Mouse (Mus musculus): ENCODE results near the gene Sestd1. TPM values are rescaled to one million over a fixed set of nuclear protein-coding genes. Genes with fewer than 3 reads are reported as not detected.
A peak's percentile ranks its signal among the peaks of the same experiment; 100 is the strongest.

Gene Sestd1
- polyA plus RNA-seq, 1 experiment from 2014 or later = 14.1 TPM

GRCm38 (mm10) chr2:77190891-77191290, 89.5 kb downstream of the Sestd1 start:
- H3K36me3 ChIP-seq (ENCODE audit: control insufficient read depth, insufficient read depth, low read length) = peaks cover 15% of the 10 kb centered on the region; the same call in 1 of the 2 replicates
- no peaks in the 10 kb centered on the region for H3K4me1 ChIP-seq (ENCODE audit: control insufficient read depth, insufficient read depth, low read length)
- no peak overlapping the region for H3K4me2 ChIP-seq (ENCODE audit: low read depth, low read length)
- 92% methylated on average over 7 of the region's 7 CpGs for WGBS
- H3K9me3 ChIP-seq (replicated peaks; ENCODE audit: control insufficient read depth, low read length) = no peaks in the 10 kb centered on the region
- no peak overlapping the region for H3K27ac ChIP-seq (ENCODE audit: low read length)
- H3K9ac ChIP-seq (ENCODE audit: low read length) = no peak overlapping the region
- no peak for ATAC-seq (ENCODE audit: insufficient read depth, low FRiP score)
- no peaks in the 10 kb centered on the region for H3K27me3 ChIP-seq (ENCODE audit: control insufficient read depth, insufficient read depth, low read length)
- H3K4me3 ChIP-seq (replicated peaks; ENCODE audit: low read length) = no peak overlapping the region

GRCm38 (mm10) chr2:77190301-77190700, 90.1 kb downstream of the Sestd1 start:
- Histone ChIP-seq H3K9me3 (replicated peaks; ENCODE audit: control insufficient read depth, low read length) (no peaks in the 10 kb centered on the region), H3K4me3 (replicated peaks; ENCODE audit: low read length) (no peak overlapping the region), H3K27me3 (ENCODE audit: control insufficient read depth, insufficient read depth, low read length) (no peaks in the 10 kb centered on the region), H3K36me3 (ENCODE audit: control insufficient read depth, insufficient read depth, low read length) (peaks cover 12% of the 10 kb centered on the region; the same call in 1 of the 2 replicates), H3K27ac (ENCODE audit: low read length) (no peak overlapping the region), H3K4me2 (ENCODE audit: low read depth, low read length) (no peak overlapping the region), H3K9ac (ENCODE audit: low read length) (no peak overlapping the region), H3K4me1 (ENCODE audit: control insufficient read depth, insufficient read depth, low read length) (no peaks in the 10 kb centered on the region)
- 87% methylated on average over 3 of the region's 3 CpGs for WGBS
- ATAC-seq (ENCODE audit: insufficient read depth, low FRiP score) = no peak

DNA sequence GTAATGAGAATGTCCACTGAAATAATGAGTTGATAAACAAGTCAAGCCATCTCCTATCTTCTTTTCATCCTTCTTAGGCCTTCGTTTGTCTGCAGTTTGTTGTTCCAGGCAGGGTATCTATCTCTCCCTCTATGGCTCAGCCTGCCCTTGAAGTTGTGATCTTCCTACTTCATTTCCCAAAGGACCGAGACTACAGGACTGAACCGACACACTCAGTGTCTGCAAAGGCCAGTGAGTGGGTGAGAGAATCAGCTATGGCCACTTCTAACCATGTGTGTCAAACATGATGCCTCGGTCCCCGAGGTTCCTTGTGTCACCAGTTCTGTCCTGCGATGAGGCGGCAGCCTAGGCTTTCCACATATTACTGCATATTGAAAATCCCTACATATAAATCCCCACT, 90.7 kb downstream of the Sestd1 start:
- ATAC-seq (ENCODE audit: insufficient read depth, low FRiP score) = no peak
- H3K9me3 ChIP-seq (replicated peaks; ENCODE audit: control insufficient read depth, low read length) = no peaks in the 10 kb centered on the region
- no peak overlapping the region for H3K4me2 ChIP-seq (ENCODE audit: low read depth, low read length)
- H3K27ac ChIP-seq (ENCODE audit: low read length) = no peak overlapping the region
- no peaks in the 10 kb centered on the region for H3K27me3 ChIP-seq (ENCODE audit: control insufficient read depth, insufficient read depth, low read length)
- no peak overlapping the region for H3K9ac ChIP-seq (ENCODE audit: low read length)
- 0 out of 2 replicates have a peak, but pooled peaks cover 11% of the 10 kb centered on the region for H3K36me3 ChIP-seq (ENCODE audit: control insufficient read depth, insufficient read depth, low read length)
- no peaks in the 10 kb centered on the region for H3K4me1 ChIP-seq (ENCODE audit: control insufficient read depth, insufficient read depth, low read length)
- H3K4me3 ChIP-seq (replicated peaks; ENCODE audit: low read length) = no peak overlapping the region
- WGBS = 91% methylated on average over 7 of the region's 7 CpGs

GRCm38 (mm10) chr2:77187501-77187900, 92.9 kb downstream of the Sestd1 start:
- Histone ChIP-seq H3K4me2 (ENCODE audit: low read depth, low read length) (no peak overlapping the region), H3K9me3 (replicated peaks; ENCODE audit: control insufficient read depth, low read length) (no peaks in the 10 kb centered on the region), H3K4me3 (replicated peaks; ENCODE audit: low read length) (no peak overlapping the region), H3K9ac (ENCODE audit: low read length) (no peak overlapping the region), H3K27ac (ENCODE audit: low read length) (no peak overlapping the region), H3K36me3 (ENCODE audit: control insufficient read depth, insufficient read depth, low read length) (0 out of 2 replicates have a peak, but pooled peaks cover 11% of the 10 kb centered on the region), H3K4me1 (ENCODE audit: control insufficient read depth, insufficient read depth, low read length) (no peaks in the 10 kb centered on the region; the same call in 1 of the 2 replicates), H3K27me3 (ENCODE audit: control insufficient read depth, insufficient read depth, low read length) (no peaks in the 10 kb centered on the region)
- no peak for ATAC-seq (ENCODE audit: insufficient read depth, low FRiP score)
- 89% methylated on average over 3 of the region's 3 CpGs for WGBS

DNA sequence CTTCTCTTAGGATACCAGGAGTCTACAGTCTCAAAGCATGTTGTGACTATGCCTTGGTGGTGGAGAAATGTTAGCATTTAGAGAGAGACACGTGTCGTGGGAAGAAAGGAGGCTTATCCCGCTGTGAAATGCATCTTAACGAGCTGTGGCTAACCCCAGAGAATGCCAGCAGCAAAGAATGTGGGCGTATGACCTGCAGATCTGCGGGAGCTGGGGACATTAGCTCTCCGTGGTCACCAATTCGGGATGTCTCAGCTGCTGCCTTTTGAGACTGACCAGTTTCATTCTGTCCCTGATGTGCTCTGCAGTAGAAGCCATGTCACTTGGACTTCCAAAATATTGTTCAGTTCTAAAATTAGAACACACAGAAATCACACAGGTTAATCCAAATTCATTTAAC, 93.5 kb downstream of the Sestd1 start:
- Histone ChIP-seq H3K4me3 (replicated peaks; ENCODE audit: low read length) (no peak overlapping the region), H3K4me2 (ENCODE audit: low read depth, low read length) (no peak overlapping the region), H3K27me3 (ENCODE audit: control insufficient read depth, insufficient read depth, low read length) (no peaks in the 10 kb centered on the region), H3K36me3 (ENCODE audit: control insufficient read depth, insufficient read depth, low read length) (0 out of 2 replicates have a peak, but pooled peaks cover 11% of the 10 kb centered on the region), H3K9me3 (replicated peaks; ENCODE audit: control insufficient read depth, low read length) (no peaks in the 10 kb centered on the region), H3K9ac (ENCODE audit: low read length) (no peak overlapping the region), H3K27ac (ENCODE audit: low read length) (no peak overlapping the region), H3K4me1 (ENCODE audit: control insufficient read depth, insufficient read depth, low read length) (peaks cover 4% of the 10 kb centered on the region)
- WGBS = 79% methylated on average over 8 of the region's 8 CpGs
- no peak for ATAC-seq (ENCODE audit: insufficient read depth, low FRiP score)

GRCm38 (mm10) chr2:77184049-77184571, 96.3 kb downstream of the Sestd1 start:
- no peak for ATAC-seq (ENCODE audit: insufficient read depth, low FRiP score)
- Histone ChIP-seq H3K36me3 (ENCODE audit: control insufficient read depth, insufficient read depth, low read length) (no peaks in the 10 kb centered on the region), H3K4me2 (ENCODE audit: low read depth, low read length) (no peak overlapping the region), H3K9me3 (replicated peaks; ENCODE audit: control insufficient read depth, low read length) (0 out of 2 replicates have a peak, but pooled peaks cover 4% of the 10 kb centered on the region), H3K27me3 (ENCODE audit: control insufficient read depth, insufficient read depth, low read length) (no peaks in the 10 kb centered on the region), H3K27ac (ENCODE audit: low read length) (peak overlapping the region; percentile 29; the same call in 1 of the 2 replicates), H3K9ac (ENCODE audit: low read length) (no peak overlapping the region), H3K4me1 (ENCODE audit: control insufficient read depth, insufficient read depth, low read length) (peaks cover 4% of the 10 kb centered on the region), H3K4me3 (replicated peaks; ENCODE audit: low read length) (no peak overlapping the region)
- 45% methylated on average over 8 of the region's 8 CpGs for WGBS

- ATAC-seq (ENCODE audit: insufficient read depth, low FRiP score) = no peak
- no peak overlapping the region for H3K4me3 ChIP-seq (replicated peaks; ENCODE audit: low read length)
- no peaks in the 10 kb centered on the region for H3K36me3 ChIP-seq (ENCODE audit: control insufficient read depth, insufficient read depth, low read length)
- peak overlapping the region; percentile 29; the same call in 1 of the 2 replicates for H3K27ac ChIP-seq (ENCODE audit: low read length)
- no peak overlapping the region for H3K4me2 ChIP-seq (ENCODE audit: low read depth, low read length)
- 60% methylated on average over 2 of the region's 2 CpGs for WGBS
- H3K9me3 ChIP-seq (replicated peaks; ENCODE audit: control insufficient read depth, low read length) = 0 out of 2 replicates have a peak, but pooled peaks cover 4% of the 10 kb centered on the region
- no peaks in the 10 kb centered on the region for H3K27me3 ChIP-seq (ENCODE audit: control insufficient read depth, insufficient read depth, low read length)
- H3K4me1 ChIP-seq (ENCODE audit: control insufficient read depth, insufficient read depth, low read length) = peaks cover 4% of the 10 kb centered on the region
- H3K9ac ChIP-seq (ENCODE audit: low read length) = no peak overlapping the region
Observed at GRCm38 (mm10) chr2:77183646-77184045, 96.7 kb downstream of the Sestd1 start.

DNA sequence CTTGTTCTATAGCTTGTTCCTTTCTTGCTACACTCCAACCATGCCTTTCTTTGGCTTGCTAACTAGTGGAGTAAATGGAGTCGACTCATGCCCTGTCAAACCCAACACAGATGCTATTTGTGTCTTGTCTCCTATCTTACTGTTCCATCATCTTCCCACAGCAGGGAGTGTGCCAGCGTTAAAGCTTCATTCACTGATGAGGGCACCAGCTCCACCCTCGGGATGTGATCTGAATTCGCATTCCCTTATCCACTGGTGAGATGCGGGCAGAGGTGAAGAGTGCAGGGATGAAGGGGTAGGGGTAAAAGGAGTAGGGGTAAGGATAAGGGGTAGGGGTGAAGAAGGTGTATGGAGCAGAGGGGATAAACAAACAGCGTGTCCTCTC, 97.4 kb downstream of the Sestd1 start:
- no peak overlapping the region for H3K4me3 ChIP-seq (replicated peaks; ENCODE audit: low read length)
- 76% methylated on average over 6 of the region's 6 CpGs for WGBS
- peaks cover 4% of the 10 kb centered on the region for H3K4me1 ChIP-seq (ENCODE audit: control insufficient read depth, insufficient read depth, low read length)
- no peak overlapping the region for H3K9ac ChIP-seq (ENCODE audit: low read length)
- no peak overlapping the region for H3K27ac ChIP-seq (ENCODE audit: low read length)
- H3K9me3 ChIP-seq (replicated peaks; ENCODE audit: control insufficient read depth, low read length) = 0 out of 2 replicates have a peak, but pooled peaks cover 4% of the 10 kb centered on the region
- no peaks in the 10 kb centered on the region for H3K27me3 ChIP-seq (ENCODE audit: control insufficient read depth, insufficient read depth, low read length)
- no peak for ATAC-seq (ENCODE audit: insufficient read depth, low FRiP score)
- no peaks in the 10 kb centered on the region for H3K36me3 ChIP-seq (ENCODE audit: control insufficient read depth, insufficient read depth, low read length)
- no peak overlapping the region for H3K4me2 ChIP-seq (ENCODE audit: low read depth, low read length)

DNA sequence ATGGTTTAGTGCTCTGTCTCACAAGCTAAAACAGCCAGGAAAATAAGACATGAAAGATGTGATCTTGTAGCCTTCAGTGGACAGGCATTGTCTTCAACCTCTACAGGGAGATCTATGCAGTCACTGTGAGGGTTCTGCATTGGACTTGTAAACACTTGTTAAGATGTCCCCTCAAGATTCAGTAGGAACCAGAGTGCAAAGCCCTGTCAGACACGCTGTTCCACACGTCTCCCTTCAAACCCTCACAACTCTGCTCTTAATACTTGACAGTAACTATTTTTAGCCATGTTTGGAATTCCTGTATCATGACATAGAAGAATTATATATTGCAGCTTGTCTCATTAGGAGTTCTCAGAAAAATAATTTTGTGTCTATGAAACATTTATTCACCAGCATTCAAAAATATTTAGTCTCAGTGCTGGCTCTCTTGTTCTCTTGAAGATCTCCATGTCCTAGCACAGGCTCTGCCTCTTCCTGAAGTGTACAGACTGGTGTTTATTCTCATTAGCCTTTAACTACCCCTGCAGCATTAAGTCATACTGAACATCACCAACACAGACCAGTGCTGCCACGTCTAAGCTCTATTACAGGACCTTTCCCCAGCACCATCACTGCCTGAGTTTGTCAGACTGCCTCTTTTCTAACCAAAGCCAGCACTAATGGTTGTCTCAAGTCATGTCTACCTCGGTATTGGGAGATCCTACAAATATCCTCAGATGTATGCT, 98.0 kb downstream of the Sestd1 start:
- Histone ChIP-seq H3K9me3 (replicated peaks; ENCODE audit: control insufficient read depth, low read length) (0 out of 2 replicates have a peak, but pooled peaks cover 4% of the 10 kb centered on the region), H3K27me3 (ENCODE audit: control insufficient read depth, insufficient read depth, low read length) (no peaks in the 10 kb centered on the region), H3K27ac (ENCODE audit: low read length) (peak overlapping the region; percentile 6; the same call in 1 of the 2 replicates), H3K4me1 (ENCODE audit: control insufficient read depth, insufficient read depth, low read length) (peaks cover 6% of the 10 kb centered on the region), H3K4me3 (replicated peaks; ENCODE audit: low read length) (no peak overlapping the region), H3K9ac (ENCODE audit: low read length) (no peak overlapping the region), H3K36me3 (ENCODE audit: control insufficient read depth, insufficient read depth, low read length) (no peaks in the 10 kb centered on the region), H3K4me2 (ENCODE audit: low read depth, low read length) (no peak overlapping the region)
- WGBS = 47% methylated on average over 4 of the region's 4 CpGs
- no peak for ATAC-seq (ENCODE audit: insufficient read depth, low FRiP score)
